Mouse (Mus musculus): Measurements from ENCODE around the gene Mphosph9. TPM values are rescaled to one million over a fixed set of nuclear protein-coding genes. Genes with fewer than 3 reads are reported as not detected.
A peak's percentile ranks its signal among the peaks of the same experiment; 100 is the strongest.

The Mphosph9 gene
- polyA plus RNA-seq, 1 experiment from 2014 or later: 23.5 TPM

DNA sequence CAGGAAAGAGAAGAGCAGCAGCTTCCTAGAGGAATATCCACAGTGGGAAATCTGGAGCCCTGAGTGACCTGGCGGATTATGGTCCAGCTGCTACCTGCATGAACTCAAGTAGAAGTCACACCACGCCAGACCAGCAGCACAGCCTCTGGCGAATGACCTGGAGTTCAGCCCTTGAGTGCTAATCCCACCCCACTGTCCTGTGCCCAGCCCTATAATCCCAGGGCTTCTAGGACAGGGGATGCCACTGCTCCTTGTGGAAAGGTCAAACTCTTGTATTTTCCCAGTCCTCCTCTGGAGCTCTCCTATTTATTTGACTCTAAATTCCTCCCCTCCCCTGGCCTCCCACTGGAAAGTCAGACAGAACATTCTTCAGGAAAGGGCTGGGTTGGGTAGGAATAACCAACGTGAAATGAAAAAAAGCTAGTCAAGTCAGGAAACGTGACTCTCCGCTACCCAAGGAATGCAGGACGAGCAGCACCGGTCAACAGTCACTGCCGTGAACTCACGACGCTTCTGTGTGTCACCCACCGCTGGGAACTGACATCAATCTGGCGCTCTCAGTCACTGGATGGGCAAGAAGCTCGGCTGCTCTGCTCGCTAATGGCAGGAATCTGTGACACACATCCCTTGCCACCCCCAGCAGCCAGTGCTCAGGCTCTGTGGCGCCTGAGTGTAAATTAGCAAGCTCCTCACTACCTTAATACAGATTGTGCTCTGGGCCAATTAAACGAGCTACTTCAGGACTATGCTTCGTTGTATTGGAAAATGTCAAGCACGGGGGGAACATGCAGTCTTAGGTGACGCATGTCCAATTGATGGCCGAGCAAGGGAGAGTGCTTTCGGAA, 86.7 kb downstream of the Mphosph9 start:
- Histone ChIP-seq H3K27me3 (ENCODE audit: low read depth, poor library complexity, severe bottlenecking) (no peaks in the 10 kb centered on the region), H3K4me3 (peak overlapping the region; percentile 30), H3K27ac (peak overlapping the region; percentile 53; the same call in 1 of the 2 replicates), H3K4me1 (peaks cover 44% of the 10 kb centered on the region), H3K9me3 (replicated peaks) (no peaks in the 10 kb centered on the region), H3K36me3 (peaks cover 25% of the 10 kb centered on the region)
- WGBS: 20% methylated on average over 22 of the region's 22 CpGs
- no peak for DNase-seq (ENCODE audit: low spot score)

DNA sequence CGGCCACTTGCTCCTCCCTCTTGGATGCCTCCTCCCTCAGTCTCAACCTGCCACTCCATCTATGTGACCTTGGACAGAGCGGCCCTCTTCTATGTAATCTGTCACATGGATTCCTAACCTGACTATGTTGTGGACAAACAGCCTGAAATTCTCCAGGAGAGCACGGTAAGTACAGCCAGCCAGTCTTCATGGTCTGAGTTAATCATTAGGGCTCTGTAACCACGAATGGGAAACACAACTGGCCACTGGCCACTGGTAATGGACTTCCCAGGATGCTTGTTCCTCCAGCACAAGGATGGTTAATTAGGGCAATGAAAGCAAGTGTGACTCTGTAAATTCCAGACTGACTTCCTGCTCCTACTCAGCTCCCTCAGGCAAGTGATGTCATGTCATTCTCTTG, 91.6 kb downstream of the Mphosph9 start:
- Histone ChIP-seq H3K27me3 (ENCODE audit: low read depth, poor library complexity, severe bottlenecking) (no peaks in the 10 kb centered on the region), H3K9me3 (replicated peaks) (no peaks in the 10 kb centered on the region), H3K36me3 (no peaks in the 10 kb centered on the region), H3K4me3 (no peak overlapping the region), H3K27ac (no peak overlapping the region), H3K4me1 (peaks cover 51% of the 10 kb centered on the region)
- WGBS: 74% methylated on average over 4 of the region's 4 CpGs
- DNase-seq (ENCODE audit: low spot score): no peak

DNA sequence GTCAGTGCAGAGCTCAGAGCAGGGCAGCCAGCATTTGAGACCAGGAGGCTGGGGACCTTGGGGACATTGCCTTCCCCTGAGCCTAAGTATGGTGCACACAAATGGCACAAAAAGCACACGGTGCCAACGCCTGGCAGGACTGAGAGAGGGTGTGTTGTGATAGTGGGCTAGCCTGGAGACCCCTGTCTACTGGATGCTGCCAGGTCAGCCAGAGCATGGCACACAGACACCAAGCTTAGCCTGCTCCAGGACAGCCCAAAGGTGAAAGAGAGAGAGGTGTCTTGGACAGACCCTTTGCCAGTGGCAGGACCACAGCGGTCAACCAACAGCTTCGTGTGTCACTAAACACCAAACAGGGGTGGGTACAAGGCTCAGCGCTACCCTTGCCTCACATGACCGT, 93.0 kb downstream of the Mphosph9 start:
- H3K4me1 ChIP-seq: peaks cover 38% of the 10 kb centered on the region
- 96% methylated on average over 6 of the region's 6 CpGs for WGBS
- no peak for DNase-seq (ENCODE audit: low spot score)
- no peaks in the 10 kb centered on the region for H3K9me3 ChIP-seq (replicated peaks)
- H3K4me3 ChIP-seq: no peak overlapping the region
- H3K27ac ChIP-seq: 0 out of 2 replicates have a peak overlapping the region, but pooled peaks have one; percentile 1
- H3K36me3 ChIP-seq: no peaks in the 10 kb centered on the region
- no peaks in the 10 kb centered on the region for H3K27me3 ChIP-seq (ENCODE audit: low read depth, poor library complexity, severe bottlenecking)

DNA sequence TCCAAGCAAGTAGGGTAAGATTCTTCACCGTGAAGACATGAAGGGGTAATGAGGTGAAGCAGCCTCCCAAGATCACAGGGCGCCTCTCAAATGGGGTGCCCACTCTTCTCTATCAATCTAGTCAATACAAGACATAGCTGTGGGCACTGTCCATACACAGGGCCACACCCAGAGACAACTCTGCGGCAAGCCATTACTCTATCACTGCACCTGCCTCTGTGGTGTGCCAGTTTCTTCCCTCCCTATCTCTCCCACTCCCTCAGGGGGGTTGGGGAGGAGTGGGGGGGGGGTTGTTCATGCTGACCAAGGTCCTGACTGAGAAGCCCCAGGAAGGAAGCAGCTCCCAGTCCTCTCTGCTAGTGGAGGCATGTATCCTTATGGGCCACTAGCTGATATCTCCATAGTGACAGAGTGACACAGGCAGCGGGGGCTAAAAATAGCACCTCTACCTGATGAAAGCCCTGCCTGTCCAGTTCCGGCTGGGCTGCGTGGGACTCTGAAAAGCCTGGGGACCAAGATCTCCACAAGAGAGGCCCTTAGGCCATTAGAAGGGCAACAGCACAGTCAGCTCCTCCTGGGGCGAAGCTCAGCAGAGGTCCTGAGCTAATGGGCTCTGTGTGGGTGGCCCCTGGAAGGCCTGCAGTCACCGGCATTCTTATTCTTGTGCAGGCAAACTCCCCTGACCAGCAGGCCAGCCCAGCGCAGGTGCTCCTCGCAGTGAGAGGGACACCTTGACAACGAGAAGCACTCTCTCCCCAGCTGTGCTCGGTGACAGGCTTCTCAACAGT, 93.7 kb downstream of the Mphosph9 start:
- no peak for DNase-seq (ENCODE audit: low spot score)
- Histone ChIP-seq H3K27me3 (ENCODE audit: low read depth, poor library complexity, severe bottlenecking) (no peaks in the 10 kb centered on the region), H3K9me3 (replicated peaks) (no peaks in the 10 kb centered on the region), H3K4me1 (peaks cover 36% of the 10 kb centered on the region), H3K4me3 (no peak overlapping the region), H3K27ac (0 out of 2 replicates have a peak overlapping the region, but pooled peaks have one; percentile 1), H3K36me3 (no peaks in the 10 kb centered on the region)
- 62% methylated on average over 12 of the region's 12 CpGs for WGBS

DNA sequence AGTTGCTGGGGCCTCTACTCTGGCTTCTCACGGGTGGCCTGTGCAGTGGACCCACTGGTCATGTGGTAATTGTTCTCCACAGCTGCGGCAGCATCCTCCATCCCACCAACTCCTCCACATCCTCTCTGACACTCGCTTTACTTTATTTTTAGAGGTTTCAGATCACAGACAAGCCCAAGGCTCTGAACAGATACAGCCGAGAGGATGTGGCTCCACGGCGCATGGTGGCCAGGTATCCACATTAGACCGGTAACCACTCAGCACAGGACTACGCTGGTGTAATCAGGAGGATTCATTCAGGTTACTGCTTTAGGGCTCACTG, 94.7 kb downstream of the Mphosph9 start:
- H3K27ac ChIP-seq: no peak overlapping the region
- DNase-seq (ENCODE audit: low spot score): no peak
- H3K36me3 ChIP-seq: no peaks in the 10 kb centered on the region
- H3K4me1 ChIP-seq: peaks cover 33% of the 10 kb centered on the region
- no peaks in the 10 kb centered on the region for H3K9me3 ChIP-seq (replicated peaks)
- WGBS: 87% methylated on average over 8 of the region's 8 CpGs
- no peaks in the 10 kb centered on the region for H3K27me3 ChIP-seq (ENCODE audit: low read depth, poor library complexity, severe bottlenecking)
- H3K4me3 ChIP-seq: no peak overlapping the region

DNA sequence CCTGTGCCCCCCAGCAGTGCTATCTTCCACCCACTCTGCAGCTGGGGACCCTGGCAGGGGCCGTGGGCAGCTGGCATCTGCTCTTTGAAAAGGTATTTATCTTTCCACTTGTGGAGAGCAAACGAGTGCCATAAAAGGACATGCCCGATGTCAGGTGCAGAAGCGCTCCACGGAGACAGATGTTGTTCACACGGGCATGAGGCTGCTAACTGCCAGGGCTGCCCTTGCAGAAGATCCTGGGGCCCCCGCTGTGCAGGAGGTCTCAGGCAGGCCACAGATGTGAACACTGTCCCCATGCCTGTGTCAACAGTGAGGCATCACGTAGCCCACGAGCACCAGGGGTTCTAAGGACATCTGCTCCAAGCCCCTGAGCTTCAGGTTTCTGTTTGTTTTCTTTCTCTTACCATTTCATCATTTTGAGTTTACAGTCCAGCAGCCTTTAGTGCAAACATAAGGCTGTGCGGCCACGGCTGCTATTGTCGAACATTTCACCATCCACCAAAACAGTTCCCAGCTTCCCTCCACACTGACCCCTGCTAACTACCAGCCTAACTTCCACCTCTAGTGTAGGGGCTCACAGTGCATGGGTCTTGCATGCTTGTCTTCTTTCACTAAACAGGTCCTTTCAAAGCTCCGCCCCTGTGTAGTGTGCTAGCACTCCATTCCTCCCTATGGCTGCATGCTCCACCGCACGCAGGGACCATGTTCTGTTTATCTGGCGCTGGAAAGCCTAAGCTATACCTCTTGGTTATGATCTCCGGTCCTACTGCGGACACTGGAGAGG, 95.2 kb downstream of the Mphosph9 start:
- H3K36me3 ChIP-seq: no peaks in the 10 kb centered on the region
- DNase-seq (ENCODE audit: low spot score): no peak
- 68% methylated on average over 18 of the region's 18 CpGs for WGBS
- peaks cover 33% of the 10 kb centered on the region for H3K4me1 ChIP-seq
- H3K9me3 ChIP-seq (replicated peaks): no peaks in the 10 kb centered on the region
- peak overlapping the region; percentile 8; the same call in 1 of the 2 replicates for H3K27ac ChIP-seq
- H3K27me3 ChIP-seq (ENCODE audit: low read depth, poor library complexity, severe bottlenecking): no peaks in the 10 kb centered on the region
- no peak overlapping the region for H3K4me3 ChIP-seq

DNA sequence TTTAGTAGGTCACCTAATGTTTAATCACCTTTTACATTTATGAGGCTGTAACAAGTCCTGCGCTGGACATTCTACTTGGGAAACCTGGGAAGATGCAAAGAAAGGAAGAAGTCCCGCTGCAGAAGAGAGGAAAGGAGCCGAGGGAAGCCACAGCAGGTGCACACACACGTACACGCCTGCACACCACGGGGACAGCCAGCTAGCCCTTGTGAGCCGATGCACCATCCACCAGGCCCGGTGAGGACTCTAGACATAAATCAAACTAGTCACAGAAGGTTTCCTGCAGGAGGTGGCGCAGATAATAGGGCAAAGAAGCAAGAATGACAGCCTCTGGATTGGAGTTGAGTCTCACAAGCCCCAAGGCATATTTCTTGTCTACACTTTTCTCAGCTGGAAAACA, 97.3 kb downstream of the Mphosph9 start:
- Histone ChIP-seq H3K36me3 (no peaks in the 10 kb centered on the region), H3K27ac (no peak overlapping the region), H3K9me3 (replicated peaks) (no peaks in the 10 kb centered on the region), H3K4me1 (peaks cover 34% of the 10 kb centered on the region), H3K4me3 (no peak overlapping the region), H3K27me3 (ENCODE audit: low read depth, poor library complexity, severe bottlenecking) (no peaks in the 10 kb centered on the region)
- DNase-seq (ENCODE audit: low spot score): no peak
- 84% methylated on average over 9 of the region's 9 CpGs for WGBS

DNA sequence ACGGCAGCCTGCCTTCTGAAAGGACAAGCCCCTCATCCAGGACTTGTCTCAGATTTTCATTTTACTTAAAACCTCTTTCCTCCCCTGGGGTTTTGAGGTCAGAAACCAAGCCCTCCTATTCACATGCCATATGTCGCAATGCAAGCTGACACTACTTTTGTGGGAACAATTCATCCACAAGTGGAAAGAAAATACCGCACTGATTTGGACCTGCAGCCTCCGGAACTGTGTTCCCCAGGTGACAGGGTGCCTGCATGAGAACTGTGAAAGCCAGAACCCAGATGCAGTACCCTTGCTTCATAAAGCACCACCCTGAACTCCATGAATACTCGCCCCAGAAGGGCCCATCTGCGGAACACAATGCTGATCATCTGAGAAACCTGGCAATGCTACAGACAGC, 100.6 kb downstream of the Mphosph9 start:
- 80% methylated on average over 6 of the region's 6 CpGs for WGBS
- H3K27me3 ChIP-seq (ENCODE audit: low read depth, poor library complexity, severe bottlenecking): no peaks in the 10 kb centered on the region
- H3K4me1 ChIP-seq: peaks cover 25% of the 10 kb centered on the region
- H3K27ac ChIP-seq: no peak overlapping the region
- DNase-seq (ENCODE audit: low spot score): no peak
- H3K9me3 ChIP-seq (replicated peaks): no peaks in the 10 kb centered on the region
- no peak overlapping the region for H3K4me3 ChIP-seq
- no peaks in the 10 kb centered on the region for H3K36me3 ChIP-seq

DNA sequence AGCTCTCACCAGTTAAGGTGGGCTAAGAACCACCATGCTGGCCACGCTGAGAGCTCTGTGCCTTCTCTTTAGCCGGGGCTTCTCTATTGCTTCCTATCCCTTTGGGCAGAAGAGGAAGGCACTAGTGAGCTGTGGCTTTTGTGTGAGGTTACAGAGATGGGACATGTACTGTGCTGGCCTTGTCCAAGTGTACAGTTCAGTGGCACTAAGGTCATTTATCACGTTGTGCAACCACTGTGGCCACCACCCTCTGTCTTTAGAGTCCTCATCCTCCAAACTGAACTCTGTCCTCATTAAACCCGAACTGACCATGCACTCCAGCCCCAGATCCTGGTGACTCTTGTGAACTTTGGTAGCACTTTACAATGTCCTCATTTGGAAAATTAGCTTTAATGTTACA, 101.3 kb downstream of the Mphosph9 start:
- 85% methylated on average over 4 of the region's 4 CpGs for WGBS
- H3K9me3 ChIP-seq (replicated peaks): no peaks in the 10 kb centered on the region
- no peaks in the 10 kb centered on the region for H3K36me3 ChIP-seq
- H3K4me1 ChIP-seq: peaks cover 23% of the 10 kb centered on the region
- H3K27ac ChIP-seq: no peak overlapping the region
- no peaks in the 10 kb centered on the region for H3K27me3 ChIP-seq (ENCODE audit: low read depth, poor library complexity, severe bottlenecking)
- no peak overlapping the region for H3K4me3 ChIP-seq
- no peak for DNase-seq (ENCODE audit: low spot score)

DNA sequence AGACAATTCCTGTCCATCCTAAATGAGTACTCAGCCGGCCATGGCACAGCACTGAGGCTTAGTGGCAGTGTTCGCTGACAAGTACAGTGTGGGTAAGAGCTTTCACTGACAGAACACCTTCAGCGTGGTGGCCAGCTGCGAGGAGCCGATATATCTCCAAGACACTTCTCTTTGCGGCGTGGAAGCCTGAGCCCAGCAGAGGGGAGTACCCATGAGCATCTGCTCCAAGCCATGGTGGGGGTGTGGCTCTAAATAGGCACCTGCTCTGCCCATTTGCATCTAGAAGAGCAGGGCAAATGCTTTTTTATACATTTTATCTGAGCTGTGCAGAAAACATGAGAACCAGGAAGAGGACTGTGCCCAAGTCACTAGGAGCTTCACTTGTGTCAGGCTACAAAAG, 101.9 kb downstream of the Mphosph9 start:
- Histone ChIP-seq H3K4me3 (no peak overlapping the region), H3K27me3 (ENCODE audit: low read depth, poor library complexity, severe bottlenecking) (no peaks in the 10 kb centered on the region), H3K9me3 (replicated peaks) (no peaks in the 10 kb centered on the region), H3K36me3 (no peaks in the 10 kb centered on the region), H3K27ac (no peak overlapping the region), H3K4me1 (peaks cover 24% of the 10 kb centered on the region)
- DNase-seq (ENCODE audit: low spot score): no peak
- 90% methylated on average over 7 of the region's 7 CpGs for WGBS

DNA sequence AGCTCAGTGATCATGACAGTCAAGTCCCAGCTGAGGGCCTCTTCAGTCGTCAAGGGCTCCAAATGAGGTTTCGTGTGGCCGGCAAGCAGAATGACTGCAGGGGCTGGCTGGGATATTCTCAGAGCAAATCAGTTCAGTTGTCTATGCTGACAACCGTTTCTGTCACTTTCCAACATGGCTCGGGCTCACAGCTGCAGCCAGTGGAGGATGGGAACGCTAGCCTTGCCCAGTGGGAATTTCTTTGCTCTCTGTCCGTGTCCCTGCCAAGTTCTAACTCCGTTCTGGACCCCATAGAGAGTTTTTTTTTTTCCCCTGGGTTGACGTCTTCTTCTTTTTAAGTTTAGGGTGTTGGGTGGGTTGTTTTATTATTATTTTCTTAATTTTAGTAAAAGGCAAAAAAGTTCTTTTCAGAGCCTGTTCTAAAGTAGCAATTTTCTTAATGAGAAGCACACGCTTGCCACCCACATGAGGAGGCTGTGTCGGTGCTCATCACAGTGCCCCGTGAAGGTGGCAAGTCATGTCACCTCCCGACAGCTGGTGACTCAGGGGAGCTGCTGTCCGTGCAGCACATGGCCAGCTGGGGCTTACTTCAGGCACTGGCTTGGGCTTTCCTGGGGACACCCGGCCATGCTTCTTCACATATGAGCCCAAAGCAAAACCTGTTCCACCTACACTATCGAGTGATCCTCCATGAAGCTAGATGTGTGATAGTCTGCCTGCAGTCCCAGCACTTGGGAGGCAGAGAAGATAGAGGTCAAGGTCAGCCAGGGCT, 103.3 kb downstream of the Mphosph9 start:
- peaks cover 24% of the 10 kb centered on the region for H3K4me1 ChIP-seq
- H3K27me3 ChIP-seq (ENCODE audit: low read depth, poor library complexity, severe bottlenecking): no peaks in the 10 kb centered on the region
- WGBS: 59% methylated on average over 16 of the region's 16 CpGs
- no peaks in the 10 kb centered on the region for H3K9me3 ChIP-seq (replicated peaks)
- DNase-seq (ENCODE audit: low spot score): no peak
- no peak overlapping the region for H3K4me3 ChIP-seq
- no peak overlapping the region for H3K27ac ChIP-seq
- H3K36me3 ChIP-seq: no peaks in the 10 kb centered on the region

DNA sequence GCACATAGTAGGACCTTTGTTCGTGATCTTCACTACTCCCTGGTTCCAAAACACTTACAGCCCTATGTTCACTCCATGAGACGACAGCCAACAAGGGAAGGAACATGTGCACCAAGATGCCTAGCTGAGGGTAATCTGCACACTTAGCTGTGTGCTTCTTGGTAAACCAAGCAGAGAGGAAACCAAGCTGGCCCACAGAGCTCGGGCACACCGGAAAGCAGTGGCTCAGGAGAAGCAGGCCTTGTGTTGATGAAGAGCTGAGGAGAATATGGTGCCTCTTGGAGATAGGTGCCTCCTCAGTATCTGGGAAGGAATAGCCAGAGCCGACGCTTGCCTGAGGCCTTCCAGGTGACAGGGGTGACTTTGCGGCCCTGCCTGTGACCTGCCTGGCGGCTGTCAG, 104.2 kb downstream of the Mphosph9 start:
- no peak overlapping the region for H3K4me3 ChIP-seq
- H3K9me3 ChIP-seq (replicated peaks): no peaks in the 10 kb centered on the region
- peaks cover 24% of the 10 kb centered on the region for H3K4me1 ChIP-seq
- DNase-seq (ENCODE audit: low spot score): no peak
- no peaks in the 10 kb centered on the region for H3K27me3 ChIP-seq (ENCODE audit: low read depth, poor library complexity, severe bottlenecking)
- 84% methylated on average over 8 of the region's 8 CpGs for WGBS
- H3K27ac ChIP-seq: no peak overlapping the region
- no peaks in the 10 kb centered on the region for H3K36me3 ChIP-seq

Data from limb, embryonic 10.5 days (tissue).